Mouse (Mus musculus): Measurements from ENCODE around the gene Ugdh.

GRCm38 (mm10) chr5:65374746-65375145 is 61.0 kb downstream of the Ugdh start:
- TF ChIP-seq CTCF (IDR thresholded peaks at IDR 0.05; ENCODE audit: control insufficient read depth, insufficient read depth, insufficient read length) (no peak), MYOD1 (IDR thresholded peaks at IDR 0.05; ENCODE audit: control insufficient read depth, insufficient read length, low read depth) (no peak), MAX (IDR thresholded peaks at IDR 0.05) (no peak), USF1 (IDR thresholded peaks at IDR 0.05; ENCODE audit: low read depth) (no peak), MYOG (IDR thresholded peaks at IDR 0.05; ENCODE audit: control insufficient read depth, extremely low read depth, insufficient read length) (no peak), CEBPB (IDR thresholded peaks at IDR 0.05; ENCODE audit: low read depth) (no peak)
